Mouse (Mus musculus): ENCODE results near the gene Pxt1. TPM values are rescaled to one million over a fixed set of nuclear protein-coding genes. Genes with fewer than 3 reads are reported as not detected.

Gene Pxt1
- total RNA-seq, 2 experiments from 2014 or later = not detected

DNA sequence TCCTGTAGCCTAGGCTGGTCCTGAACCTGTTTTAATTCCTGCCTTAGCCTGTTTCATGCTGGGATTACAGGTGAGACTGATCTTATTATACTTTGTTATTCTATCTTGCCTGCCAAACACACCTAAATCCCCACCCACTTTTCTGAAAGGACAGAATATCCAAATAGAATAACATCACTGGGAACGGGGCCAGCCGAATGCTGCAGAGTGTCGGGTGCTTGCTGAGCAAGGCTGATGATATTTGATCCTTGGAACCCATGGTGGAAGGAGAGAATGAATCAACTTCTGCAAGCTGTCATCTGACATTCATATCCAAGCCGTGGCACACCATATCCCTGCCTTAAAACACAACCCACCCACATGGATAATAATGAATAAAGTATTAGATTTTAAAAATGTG lies 5.0 kb upstream of the Pxt1 start:
- intact Hi-C loops (cut with DNase I) = no loop called here
- no peak for DNase-seq

DNA sequence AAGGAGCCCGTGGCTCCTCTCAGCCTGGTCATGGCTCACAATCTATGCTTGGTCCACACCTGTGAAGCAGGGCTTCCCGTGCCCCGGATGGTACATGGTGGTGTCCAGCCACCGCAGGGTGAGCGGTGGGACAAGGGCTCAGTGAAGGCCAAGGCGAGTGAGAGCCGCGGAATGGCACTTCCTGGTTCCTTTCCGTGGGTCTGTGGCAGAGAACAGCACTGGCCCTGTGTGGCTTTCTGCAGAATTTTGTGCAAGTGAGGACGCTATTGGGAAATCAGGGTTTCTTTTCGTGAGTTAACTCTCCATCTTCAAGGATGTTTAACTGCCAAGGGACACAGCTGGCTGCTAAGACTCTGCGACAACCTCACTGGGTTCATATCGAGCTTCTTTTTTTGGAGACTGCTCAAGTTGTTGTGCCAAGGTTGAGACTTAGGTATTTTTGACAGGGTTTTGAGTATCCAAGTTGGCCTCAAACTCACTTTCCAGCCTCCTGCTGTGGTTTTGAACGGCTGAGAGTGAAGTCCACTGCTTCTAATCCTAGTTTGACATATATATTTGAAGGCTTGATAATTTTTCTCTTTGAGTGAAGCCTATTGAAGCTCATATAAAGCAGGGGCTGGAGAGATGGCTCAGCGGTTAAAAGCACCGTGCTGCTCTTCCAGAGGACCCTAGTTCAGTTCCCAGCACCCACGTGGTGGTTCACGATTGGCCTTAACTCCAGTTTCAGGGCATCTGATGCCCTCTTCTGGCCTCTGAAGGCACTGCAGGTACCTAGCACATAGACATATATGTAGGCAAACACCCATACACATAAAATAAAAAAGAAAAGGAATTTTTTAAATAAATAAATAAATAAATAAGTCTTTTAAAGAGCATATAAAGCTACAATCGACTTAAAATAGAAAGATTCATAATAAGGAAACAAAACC lies 3.6 kb upstream of the Pxt1 start:
- intact Hi-C loops (cut with DNase I) = no loop called here
- no peak for DNase-seq

DNA sequence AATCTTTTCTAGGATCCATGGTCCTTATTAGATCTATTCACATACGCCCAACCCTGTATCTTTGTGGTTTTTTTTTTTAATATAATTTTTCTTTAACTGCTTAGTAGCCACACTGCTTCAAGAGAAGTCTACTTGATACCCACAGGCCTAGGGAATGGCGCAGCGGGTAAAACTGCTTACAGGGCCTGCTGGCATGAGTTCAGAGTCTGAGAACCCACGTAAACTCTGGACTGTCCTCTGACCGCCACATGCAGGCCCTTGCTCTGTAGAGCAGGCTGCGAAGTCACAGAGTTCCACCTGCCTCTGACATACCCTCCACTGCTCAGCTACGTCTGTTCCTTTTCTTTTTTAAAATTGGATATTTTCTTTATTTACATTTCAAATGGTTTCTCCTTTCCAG lies 841 bp upstream of the Pxt1 start:
- no peak for DNase-seq
- intact Hi-C loops (cut with DNase I) = no loop called here

DNA sequence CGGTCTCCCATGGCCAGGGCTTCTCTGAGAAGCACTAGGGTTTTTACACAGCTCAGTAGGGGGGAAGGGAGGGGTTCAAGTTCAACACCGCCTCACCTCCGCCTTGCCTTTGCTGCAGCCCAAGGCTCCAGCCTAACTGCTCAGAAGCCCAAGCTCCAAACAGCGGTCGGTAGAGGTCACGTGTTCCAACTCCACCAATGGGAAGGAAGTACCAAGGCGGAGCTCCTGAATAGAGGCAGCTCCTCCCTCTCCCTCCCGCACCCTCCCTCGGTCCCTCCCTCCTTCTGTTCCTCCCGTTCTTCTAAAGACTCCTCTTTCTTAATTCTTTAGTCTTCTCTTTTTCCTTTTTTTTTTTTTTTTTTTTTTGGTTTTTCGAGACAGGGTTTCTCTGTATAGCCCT lies 1.5 kb downstream of the Pxt1 start:
- intact Hi-C loops (cut with DNase I) = no loop called here
- DNase-seq = no peak

DNA sequence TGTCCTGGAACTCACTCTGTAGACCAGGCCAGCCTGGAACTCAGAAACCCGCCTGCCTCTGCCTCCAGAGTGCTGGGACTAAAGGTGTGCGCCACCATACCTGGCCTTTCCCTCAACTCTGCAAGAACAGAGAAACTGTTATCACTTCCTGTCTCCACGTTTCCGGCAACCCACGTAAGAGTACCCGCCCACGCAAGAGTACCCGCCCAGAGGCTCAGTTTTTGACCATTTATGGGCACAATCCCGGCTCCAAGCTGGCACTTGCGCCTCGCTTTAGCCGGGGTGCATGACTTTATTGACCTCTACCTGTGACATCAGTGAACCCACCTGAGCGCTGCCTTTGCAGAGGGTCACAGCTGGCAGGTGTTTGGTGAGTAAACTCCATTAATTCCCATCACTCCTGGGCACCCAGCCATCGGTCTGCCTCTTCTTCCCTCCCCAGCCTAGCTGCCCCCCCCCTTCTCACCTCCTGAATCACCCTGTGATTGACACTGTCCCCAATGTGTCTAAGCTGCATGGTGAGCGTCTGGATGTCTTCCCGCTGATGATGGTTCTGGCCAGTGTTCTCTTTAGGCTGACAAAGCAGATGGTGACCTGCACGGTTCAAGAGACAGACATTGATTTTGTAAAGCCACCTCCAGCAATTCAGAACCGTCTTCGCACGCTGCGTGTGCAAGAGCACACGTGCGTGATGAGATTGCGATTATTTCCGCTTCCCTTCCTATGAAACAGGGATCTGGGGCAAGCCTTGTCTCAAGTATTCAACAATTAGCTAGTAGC lies 2.7 kb downstream of the Pxt1 start:
- peak; percentile 54 for DNase-seq
- intact Hi-C loops (cut with DNase I) = no loop called here

DNA sequence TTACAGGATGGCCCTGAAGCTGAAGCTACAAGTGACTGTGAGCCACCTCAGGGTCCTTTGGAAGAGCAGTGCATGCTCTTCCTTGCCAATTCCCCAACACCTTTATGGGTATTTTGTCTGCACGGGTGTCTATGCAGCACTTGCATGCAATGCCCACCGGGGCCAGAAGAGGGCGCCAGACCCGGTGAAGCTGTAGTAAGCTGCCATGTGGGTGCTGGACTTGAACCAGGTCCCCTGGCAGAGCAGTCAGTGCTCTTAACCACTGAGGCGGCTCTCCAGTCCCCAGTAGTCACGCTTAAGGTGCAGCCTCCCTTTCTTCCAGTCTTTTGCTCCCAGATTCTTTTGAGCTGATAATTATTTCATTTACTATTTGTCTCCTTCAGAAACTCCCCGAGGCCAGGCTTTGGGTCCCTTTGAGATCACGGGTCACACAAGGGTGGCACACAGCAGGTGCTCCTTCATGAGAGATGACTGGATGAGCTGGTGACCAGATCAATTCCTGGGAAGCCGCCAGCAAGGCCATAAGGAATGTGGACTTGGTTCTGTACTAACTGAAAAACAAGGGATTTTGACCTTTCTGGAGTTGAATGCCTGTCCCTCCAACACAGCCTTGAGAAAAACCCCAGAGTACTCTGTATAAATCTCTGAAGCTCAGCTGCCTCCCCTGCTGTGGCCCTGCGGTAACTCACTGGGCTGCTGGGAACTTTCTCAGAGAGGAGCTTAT lies 6.9 kb downstream of the Pxt1 start:
- peak; percentile 64 for DNase-seq

DNA sequence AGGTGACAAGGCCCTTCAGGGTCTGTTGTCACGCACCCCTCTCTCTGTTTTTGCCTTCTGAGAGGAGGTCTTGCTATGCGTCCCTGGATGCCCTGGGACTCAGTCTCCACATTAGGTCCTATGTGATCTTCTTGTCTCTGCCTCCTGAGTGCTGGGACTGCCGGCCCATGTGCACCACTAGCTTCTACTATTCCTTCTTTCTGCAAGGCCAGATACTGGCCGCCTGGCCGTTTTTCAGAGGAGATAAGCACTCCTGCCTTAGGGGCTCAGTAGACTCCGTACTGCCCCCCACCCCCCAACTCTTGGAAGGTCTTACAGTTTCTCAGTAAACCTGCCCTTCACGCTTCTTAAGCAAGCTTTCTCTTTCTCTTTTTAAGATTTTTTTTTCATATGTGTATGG lies 7.5 kb downstream of the Pxt1 start:
- no peak for DNase-seq
- intact Hi-C loops (cut with DNase I) = no loop called here

More for the DNA sequence above, 6.9 kb downstream of the Pxt1 start:
- intact Hi-C loops (cut with DNase I) = no loop called here

DNA sequence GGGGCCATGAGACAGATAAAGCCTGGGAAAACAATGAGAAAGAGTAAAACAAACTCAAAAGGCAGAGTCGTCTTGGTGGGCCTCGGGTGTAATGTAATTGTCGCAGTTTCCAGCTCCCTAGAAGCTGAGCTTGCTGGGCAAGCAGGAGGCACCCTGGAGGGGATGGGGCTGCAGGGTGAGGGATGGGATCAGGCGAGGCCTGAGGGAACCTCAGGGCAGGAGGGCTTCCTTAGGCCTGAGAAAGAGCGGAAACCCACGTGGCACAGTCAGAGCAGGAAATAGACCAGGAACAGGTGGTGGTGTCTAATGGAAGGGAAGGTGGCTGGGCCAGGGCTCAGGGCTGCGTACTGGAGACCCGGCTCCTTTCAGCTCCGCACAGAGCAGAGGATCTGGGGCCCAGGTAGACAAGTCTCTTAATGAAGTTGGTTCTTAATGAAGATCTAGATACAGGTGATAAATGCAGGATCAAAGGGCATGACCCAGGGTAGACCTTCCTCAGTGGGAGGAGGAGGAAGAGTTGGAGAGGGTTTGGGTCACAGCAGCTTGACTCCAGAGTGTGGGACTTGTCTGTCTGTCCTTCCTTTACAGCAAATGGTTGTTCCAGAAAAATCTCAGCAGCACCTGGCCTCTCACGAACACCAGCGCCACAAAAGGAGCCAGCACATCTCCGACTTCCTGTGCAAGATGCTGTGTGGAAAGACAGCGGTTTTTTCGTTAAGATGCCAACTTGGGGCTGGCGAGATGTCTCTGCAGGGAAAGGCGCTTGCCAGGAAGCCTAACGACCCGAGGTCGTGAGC lies 9.3 kb downstream of the Pxt1 start:
- DNase-seq = no peak
- intact Hi-C loops (cut with DNase I) = no loop called here

DNA sequence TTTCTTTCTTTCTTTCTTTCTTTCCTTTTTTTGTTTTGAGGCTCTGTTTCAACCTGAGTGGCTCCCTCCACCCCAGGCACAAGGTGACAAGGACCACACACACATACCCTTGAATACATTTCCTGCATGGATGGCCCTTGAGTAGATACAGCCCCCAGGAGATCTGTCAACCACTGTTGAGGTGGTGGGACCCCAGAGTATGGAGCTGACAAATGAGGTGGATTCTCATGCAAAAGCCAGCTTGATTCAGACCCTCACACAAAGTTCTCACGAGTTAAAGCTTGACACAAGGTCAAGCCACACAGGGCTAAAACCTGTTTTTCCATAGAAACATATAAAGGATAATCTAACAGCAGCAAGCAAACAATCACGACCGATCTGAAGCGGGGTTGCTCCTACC lies 11.4 kb downstream of the Pxt1 start:
- DNase-seq = no peak
- intact Hi-C loops (cut with DNase I) = no loop called here

DNA sequence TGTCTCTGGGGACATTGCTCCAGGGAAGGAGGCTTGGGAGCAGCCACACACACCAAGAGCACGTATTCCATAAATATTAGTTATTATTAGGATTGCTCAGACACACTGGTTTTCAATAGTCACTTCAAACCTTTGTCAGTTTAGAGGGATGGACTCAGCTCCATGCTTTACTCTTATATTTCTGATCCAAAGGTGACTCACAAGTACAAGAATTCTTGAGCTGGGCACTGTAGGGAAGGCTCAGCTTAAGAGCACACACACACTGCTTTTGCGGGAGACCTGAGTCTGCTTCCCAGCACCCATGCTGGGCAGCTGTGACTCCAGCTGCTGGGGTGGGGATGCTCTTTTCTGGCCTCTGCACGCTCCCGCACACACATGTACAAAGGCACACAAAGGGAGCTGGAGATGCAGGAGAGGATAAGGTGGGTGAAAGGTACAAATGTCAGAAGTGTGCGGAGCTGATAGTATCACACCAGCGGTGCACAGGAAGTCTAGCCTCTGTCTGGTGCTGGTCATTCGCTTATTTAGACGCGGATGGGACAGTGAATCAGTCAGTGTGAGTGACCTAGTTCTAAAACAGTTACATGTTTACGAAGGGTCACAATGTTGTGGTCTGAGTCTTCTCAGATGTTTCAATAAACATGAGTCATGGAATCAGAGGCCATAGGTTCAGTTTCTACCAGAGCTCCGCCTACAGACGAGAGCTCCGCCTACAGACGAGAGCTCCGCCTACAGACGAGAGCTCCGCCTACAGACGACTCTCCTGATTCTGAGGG lies 12.0 kb downstream of the Pxt1 start:
- no peak for DNase-seq
- intact Hi-C loops (cut with DNase I) = no loop called here

DNA sequence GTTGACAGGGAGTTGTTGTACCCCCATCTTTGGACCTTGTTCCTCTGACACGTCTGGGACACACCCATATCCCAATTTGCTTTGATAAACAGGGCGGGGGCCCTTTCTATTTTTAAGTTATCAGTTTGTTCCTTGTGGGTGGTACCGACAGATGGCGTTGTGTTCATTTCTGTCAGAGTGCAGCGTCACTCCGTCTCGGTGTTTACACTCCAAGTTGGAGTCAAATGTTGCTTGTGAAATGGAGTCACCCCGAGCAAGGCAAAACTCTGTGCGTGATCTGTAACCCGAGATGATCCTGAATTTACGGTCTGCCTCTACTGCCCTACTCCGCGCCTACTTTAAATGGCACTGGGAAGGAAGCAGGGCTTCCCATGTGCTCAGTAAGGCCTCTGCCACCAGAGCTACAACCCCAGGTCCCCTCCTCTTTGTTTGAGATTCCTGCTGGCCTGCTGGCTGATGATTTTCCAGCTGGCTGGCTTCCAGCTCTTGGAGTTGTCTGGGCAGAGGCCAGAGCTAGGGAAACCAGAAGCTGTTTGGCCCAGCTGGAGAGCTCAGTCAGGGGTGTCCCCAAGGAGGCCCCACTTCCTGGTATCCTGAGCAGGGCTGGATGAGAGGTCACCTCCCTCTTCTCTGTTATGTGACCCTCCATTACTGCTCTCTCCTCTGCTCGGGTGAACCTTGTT lies 13.1 kb downstream of the Pxt1 start:
- DNase-seq = peak; percentile 84
- intact Hi-C loops (cut with DNase I) = no loop called here

DNA sequence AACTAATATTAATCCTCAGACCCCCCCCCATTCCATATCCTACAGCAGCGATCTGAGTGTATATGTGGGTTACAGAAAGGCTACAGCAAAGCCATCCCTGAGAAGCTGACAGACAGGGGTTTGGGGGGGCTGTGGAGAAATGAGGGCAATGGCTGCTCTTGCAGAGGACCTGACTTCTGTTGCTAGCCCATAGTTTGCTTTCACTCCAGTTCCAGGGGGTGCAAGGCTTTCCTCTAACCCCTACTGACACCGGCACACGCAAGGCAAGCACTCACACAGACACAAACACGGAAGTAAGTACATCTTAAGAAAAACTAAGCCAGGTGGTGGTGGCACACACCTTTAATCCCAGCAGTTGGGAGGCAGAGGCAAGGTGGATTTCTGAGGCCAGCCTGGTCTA lies 14.3 kb downstream of the Pxt1 start:
- intact Hi-C loops (cut with DNase I) = loop anchor here (5.0 to 10.0 kb wide), 2 partner anchors 47 to 165 kb away; partner anchors contain the start of gene Mapk13
- no peak for DNase-seq

DNA sequence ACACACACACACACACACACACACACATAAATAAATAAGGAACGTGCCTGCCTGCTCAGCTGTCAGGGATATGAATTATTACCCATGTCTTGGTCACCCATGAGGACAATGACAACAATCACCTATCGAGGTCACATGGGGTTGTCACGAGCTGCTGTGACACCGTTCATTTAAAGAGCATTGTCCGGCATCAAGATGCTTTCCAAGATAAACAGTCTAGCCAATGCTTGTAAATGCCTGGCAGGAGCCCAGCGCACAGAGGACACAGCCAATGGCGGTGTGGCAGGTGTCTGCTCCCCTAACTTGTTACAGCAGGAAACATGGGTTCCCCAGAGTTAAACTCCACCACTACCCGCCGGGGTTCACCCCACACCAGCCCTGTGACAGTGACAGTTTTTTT lies 15.6 kb downstream of the Pxt1 start:
- DNase-seq = no peak
- intact Hi-C loops (cut with DNase I) = loop anchor here (5.0 to 10.0 kb wide), 2 partner anchors 46 to 163 kb away; partner anchors contain the start of gene Mapk13

DNA sequence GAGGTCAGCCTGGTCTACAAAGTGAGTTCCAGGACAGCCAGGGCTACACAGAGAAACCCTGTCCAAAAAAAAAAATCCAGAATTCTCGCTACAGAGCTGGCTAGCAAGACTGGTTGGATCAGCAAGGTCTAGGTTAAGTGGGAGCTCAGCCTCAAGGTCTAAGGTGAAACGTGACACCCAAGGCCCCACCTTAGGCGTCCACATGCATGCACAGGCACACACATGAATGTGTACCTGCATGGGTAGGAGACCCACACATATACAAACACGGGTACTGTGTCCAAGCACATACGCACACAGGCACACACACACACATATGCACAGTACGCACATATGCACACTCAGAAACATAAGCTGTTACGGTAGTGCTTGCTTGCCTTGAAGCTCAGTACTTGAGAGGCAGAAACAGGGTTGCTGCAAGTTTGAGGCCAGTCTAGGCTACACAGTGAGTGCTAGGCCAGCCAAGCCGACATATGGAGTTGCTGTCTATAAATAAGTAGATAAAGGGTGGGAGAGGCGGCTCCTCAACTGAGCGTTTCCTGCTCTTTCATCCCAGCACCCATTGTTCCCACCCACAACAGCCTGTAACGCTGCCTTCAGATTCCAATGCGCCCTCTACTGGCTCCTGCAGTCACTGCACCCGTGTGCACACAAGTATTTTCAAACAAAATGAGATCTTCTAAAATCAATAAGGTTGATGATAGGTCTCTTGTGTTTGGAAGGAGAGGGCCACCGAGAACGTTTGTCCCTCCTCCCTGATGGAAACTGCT lies 16.6 kb downstream of the Pxt1 start:
- intact Hi-C loops (cut with DNase I) = loop anchor here (5.0 to 10.0 kb wide), 2 partner anchors 45 to 162 kb away; partner anchors contain the start of gene Mapk13
- DNase-seq = peak; percentile 43

DNA sequence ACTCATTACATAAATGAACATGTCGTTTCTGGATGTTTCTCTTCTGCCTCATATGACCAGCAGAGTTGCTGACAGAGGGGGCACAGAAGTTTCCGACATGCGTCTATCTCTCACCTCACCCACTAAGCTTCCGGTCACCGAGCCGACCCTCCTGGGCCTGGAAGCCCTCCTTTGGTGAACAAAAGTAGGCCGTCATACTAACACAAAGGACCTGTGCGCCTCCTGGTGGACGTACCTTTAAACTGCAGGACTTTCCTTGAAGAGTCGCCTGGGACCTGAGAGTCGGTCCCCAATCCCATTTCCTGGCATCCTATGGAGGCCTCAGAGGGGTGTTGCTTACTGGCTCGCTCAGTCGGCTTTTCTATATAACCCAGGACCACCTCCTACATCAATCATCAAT lies 17.3 kb downstream of the Pxt1 start:
- intact Hi-C loops (cut with DNase I) = loop anchor here (5.0 to 10.0 kb wide), 2 partner anchors 44 to 162 kb away; partner anchors contain the start of gene Mapk13
- peak; percentile 84 for DNase-seq

DNA sequence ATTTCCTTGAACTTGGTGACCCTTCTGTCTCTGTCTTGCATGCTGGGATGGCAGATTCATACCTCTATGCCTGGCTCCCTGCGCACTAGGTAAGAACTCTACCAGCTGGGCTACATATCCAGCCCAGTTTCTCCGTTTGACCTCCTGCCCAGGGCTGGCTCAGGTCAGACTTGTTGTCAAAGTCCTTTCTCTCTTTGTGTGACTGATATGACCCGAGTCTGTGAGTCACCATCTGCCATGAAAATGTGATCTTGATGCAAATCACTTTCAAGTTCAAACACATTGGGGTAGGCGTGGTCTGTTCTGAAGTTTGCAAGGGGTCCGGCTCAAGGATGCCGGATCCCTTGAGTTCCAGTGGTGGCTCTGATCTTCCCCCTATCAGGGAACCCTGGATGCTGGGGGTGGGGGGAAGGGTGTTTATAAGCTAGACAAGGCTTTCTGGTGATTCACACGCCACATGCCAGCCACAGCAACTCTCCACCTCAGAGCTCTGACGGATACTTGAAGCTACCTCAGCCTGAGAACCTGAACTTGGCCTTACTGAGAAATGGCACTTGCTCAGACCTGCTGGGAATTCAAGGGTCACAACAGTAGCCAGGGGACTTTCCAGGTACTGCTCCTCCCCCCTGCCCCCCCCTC lies 18.6 kb downstream of the Pxt1 start:
- intact Hi-C loops (cut with DNase I) = loop anchor here (5.0 to 10.0 kb wide), 2 partner anchors 43 to 160 kb away; partner anchors contain the start of gene Mapk13
- DNase-seq = no peak

DNA sequence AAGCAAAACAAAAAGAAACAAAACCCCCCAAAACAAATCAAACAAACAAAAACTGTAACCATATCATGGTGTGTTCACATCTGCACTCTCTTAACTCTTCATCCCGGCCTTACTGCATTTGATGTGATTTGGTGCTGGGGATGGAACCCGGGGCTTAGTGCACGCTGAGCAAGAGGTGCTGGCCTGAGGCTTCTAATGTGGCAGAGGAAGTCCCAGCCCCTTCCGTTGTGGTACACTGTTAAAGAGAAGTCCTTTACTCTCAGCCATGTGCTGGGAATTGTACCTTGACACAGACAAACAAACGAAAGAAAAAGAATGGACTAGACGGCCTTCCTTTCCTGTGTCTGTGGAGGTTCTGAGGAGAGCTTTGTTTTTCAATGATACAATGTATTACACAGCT lies 21.5 kb downstream of the Pxt1 start:
- intact Hi-C loops (cut with DNase I) = loop anchor here (10.0 kb wide), 1 partner anchor 157 kb away; the partner anchor contains the start of gene Mapk13

More for the DNA sequence above, 21.5 kb downstream of the Pxt1 start:
- DNase-seq = no peak
